ENCODE assay signal across 9 mouse cellular contexts in the genomic region with DNA sequence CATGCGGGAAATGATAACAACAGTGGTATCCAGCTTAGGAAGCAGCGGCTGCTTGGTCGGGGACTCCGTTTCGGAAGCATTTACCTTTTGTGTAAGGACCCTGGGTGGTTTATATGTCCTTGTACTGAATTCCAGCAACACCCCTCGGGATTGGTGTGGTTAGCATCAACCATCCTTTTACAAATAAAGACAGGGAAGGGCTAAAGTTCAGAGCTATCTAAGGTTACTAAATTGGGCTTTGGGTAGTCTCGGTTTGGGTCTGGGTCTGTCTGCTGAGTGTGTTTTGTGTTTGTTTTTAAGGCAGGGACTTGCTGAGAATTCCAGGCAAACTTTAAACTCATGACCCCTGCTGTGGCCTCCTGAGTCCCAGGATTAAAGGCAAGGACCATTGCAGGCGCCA. TPM values are rescaled to one million over a fixed set of nuclear protein-coding genes. Genes with fewer than 3 reads are reported as not detected.
A peak's percentile ranks its signal among the peaks of the same experiment; 100 is the strongest.
DNase-seq lines count a peak whose midpoint lies in the region; ATAC-seq and TF ChIP-seq lines count a peak whose summit lies in the region.
"Had no signal": no experiment of that assay in that cellular context is flagged by ENCODE, and none has a peak within 500 bp of the region (broad histone marks: within the 10 kb centered on the region; RNA-seq: fewer than 3 reads in every experiment).

No protein-coding gene starts in this region.

- H3K27ac ChIP-seq in layer of hippocampus, adult 2 months, result peak overlapping the region; percentile 70
- peak overlapping the region; percentile 95 for H3K27ac ChIP-seq in embryonic facial prominence, embryonic 13.5 days
- peak overlapping the region; percentile 95 for H3K27ac ChIP-seq in intestine, embryonic 15.5 days
- peak overlapping the region; percentile 64; the same call in 1 of the 2 replicates for H3K27ac ChIP-seq in neural tube, embryonic 13.5 days (replicated peaks)

- no peak for ATAC-seq in embryonic facial prominence, embryonic 13.5 days (ENCODE audit: insufficient number of reproducible peaks, insufficient read depth, low FRiP score, low TSS enrichment, low read depth)
- ATAC-seq in intestine, embryonic 15.5 days, result no peak; the same call in 1 of the 2 replicates
- no peak for ATAC-seq in neural tube, embryonic 13.5 days (ENCODE audit: low read depth)

- H3K9me3 ChIP-seq in embryonic facial prominence, embryonic 13.5 days, result no peaks in the 10 kb centered on the region
- no peaks in the 10 kb centered on the region for H3K9me3 ChIP-seq in intestine, embryonic 15.5 days
- no peaks in the 10 kb centered on the region for H3K9me3 ChIP-seq in neural tube, embryonic 13.5 days

- 20% methylated on average over 8 of the region's 8 CpGs for WGBS in embryonic facial prominence, embryonic 13.5 days
- 18% methylated on average over 8 of the region's 8 CpGs for WGBS in intestine, embryonic 15.5 days
- WGBS in neural tube, embryonic 13.5 days, result 24% methylated on average over 8 of the region's 8 CpGs

- H3K27me3 ChIP-seq in embryonic facial prominence, embryonic 13.5 days, result no peaks in the 10 kb centered on the region
- H3K27me3 ChIP-seq in intestine, embryonic 15.5 days (replicated peaks), result no peaks in the 10 kb centered on the region
- peaks cover 3% of the 10 kb centered on the region; the same call in 1 of the 2 replicates for H3K27me3 ChIP-seq in neural tube, embryonic 13.5 days

- peak overlapping the region; percentile 53 for H3K4me2 ChIP-seq in embryonic facial prominence, embryonic 13.5 days
- H3K4me2 ChIP-seq in intestine, embryonic 15.5 days (replicated peaks), result peak overlapping the region; percentile 53
- H3K4me2 ChIP-seq in neural tube, embryonic 13.5 days, result peak overlapping the region; percentile 33

- TF ChIP-seq CTCF in layer of hippocampus, adult 2 months (conservative IDR thresholded peaks at IDR 0.05), result no peak

- H3K4me3 ChIP-seq in layer of hippocampus, adult 2 months, result peak overlapping the region; percentile 13
- H3K4me3 ChIP-seq in embryonic facial prominence, embryonic 13.5 days, result peak overlapping the region; percentile 22
- peak overlapping the region; percentile 17; the same call in 1 of the 2 replicates for H3K4me3 ChIP-seq in intestine, embryonic 15.5 days (replicated peaks)
- H3K4me3 ChIP-seq in neural tube, embryonic 13.5 days, result no peak overlapping the region

- DNase-seq in layer of hippocampus, adult 2 months (ENCODE audit: low spot score in 2 of 2), result no peak
- DNase-seq in layer of hippocampus, adult 11-12 months (ENCODE audit: low spot score), result no peak
- DNase-seq in adipocyte (ENCODE audit: low spot score), result no peak
- no peak for DNase-seq in thymus, postnatal 14 days
- no peak for DNase-seq in layer of hippocampus, postnatal 25 days (ENCODE audit: extremely low spot score in 1 of 2, low spot score in 1 of 2)
- DNase-seq: right cerebral cortex, postnatal 14 days had no signal

- no peak overlapping the region for H3K9ac ChIP-seq in embryonic facial prominence, embryonic 13.5 days
- peak overlapping the region; percentile 43; the same call in 1 of the 2 replicates for H3K9ac ChIP-seq in intestine, embryonic 15.5 days
- H3K9ac ChIP-seq in neural tube, embryonic 13.5 days, result no peak overlapping the region

- peaks cover 36% of the 10 kb centered on the region for H3K4me1 ChIP-seq in embryonic facial prominence, embryonic 13.5 days
- peaks cover 27% of the 10 kb centered on the region for H3K4me1 ChIP-seq in intestine, embryonic 15.5 days (replicated peaks)
- peaks cover 27% of the 10 kb centered on the region for H3K4me1 ChIP-seq in neural tube, embryonic 13.5 days (replicated peaks)

- no peaks in the 10 kb centered on the region for H3K36me3 ChIP-seq in embryonic facial prominence, embryonic 13.5 days
- H3K36me3 ChIP-seq in intestine, embryonic 15.5 days, result no peaks in the 10 kb centered on the region
- no peaks in the 10 kb centered on the region for H3K36me3 ChIP-seq in neural tube, embryonic 13.5 days

RNA-seq across cellular contexts. Expression of gene Ptp4a2, which starts 15.2 kb away (rescaled TPM):
- total RNA-seq in layer of hippocampus, adult 2 months (2021), result 100 to 1,000 TPM; 134 to 137 TPM
- 318 and 325 TPM in 2 replicates for polyA plus RNA-seq in embryonic facial prominence, embryonic 13.5 days (2015; fragmentation: Nextera tagmentation; extraction: Ambion mirVana)
- polyA plus RNA-seq in intestine, embryonic 15.5 days (2015; fragmentation: Nextera tagmentation; extraction: Ambion mirVana), result 307 and 411 TPM in 2 replicates
- polyA plus RNA-seq in neural tube, embryonic 13.5 days (2015; fragmentation: Nextera tagmentation; extraction: Ambion mirVana), result 288 and 293 TPM in 2 replicates
- 100 to 1,000 TPM; 132 to 145 TPM for total RNA-seq in layer of hippocampus, postnatal 25 days (2021)

RNA-seq across cellular contexts. Expression of gene Khdrbs1, which starts 53.8 kb away (rescaled TPM):
- 10 to 100 TPM; 87.4 to 92.5 TPM for total RNA-seq in layer of hippocampus, adult 2 months (2021)
- 143 and 152 TPM in 2 replicates for polyA plus RNA-seq in embryonic facial prominence, embryonic 13.5 days (2015; fragmentation: Nextera tagmentation; extraction: Ambion mirVana)
- polyA plus RNA-seq in intestine, embryonic 15.5 days (2015; fragmentation: Nextera tagmentation; extraction: Ambion mirVana), result 83.6 and 95.9 TPM in 2 replicates
- polyA plus RNA-seq in neural tube, embryonic 13.5 days (2015; fragmentation: Nextera tagmentation; extraction: Ambion mirVana), result 150 and 165 TPM in 2 replicates
- 10 to 100 TPM; 90.0 to 91.4 TPM for total RNA-seq in layer of hippocampus, postnatal 25 days (2021)
